Mouse (Mus musculus): ENCODE data around the gene Lsm14a. TPM values are rescaled to one million over a fixed set of nuclear protein-coding genes. Genes with fewer than 3 reads are reported as not detected.

The Lsm14a gene
- polyA plus RNA-seq, 1 experiment, result 69.3 TPM

DNA sequence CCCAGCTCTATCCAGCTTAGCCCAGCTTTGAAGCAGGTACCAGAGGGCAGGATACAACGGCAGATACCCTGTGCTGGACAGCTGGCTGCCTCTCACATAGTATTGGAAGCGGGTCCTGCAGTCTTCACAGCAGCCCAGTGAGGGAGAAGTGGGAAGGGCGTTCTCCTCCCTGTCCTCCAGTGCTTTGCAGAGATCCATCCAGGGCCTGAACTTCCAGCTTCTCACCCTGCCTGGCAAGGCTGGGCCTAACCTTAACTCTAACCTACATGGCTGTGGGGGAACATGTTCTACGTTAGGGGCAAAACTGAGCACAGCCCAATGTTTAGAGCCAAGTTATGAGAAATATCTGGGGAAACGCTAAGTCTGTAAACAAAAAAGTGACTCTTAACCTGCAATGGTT is 72.0 kb downstream of the Lsm14a start:
- Histone ChIP-seq H3K27me3 (ENCODE audit: control insufficient read depth, insufficient read depth, insufficient read length) (no peaks in the 10 kb centered on the region), H3ac (ENCODE audit: control insufficient read depth, insufficient read length) (no peak overlapping the region), H3K4me2 (ENCODE audit: low read depth) (peak overlapping the region; percentile 82), H3K36me3 (ENCODE audit: control insufficient read depth, insufficient read depth) (no peaks in the 10 kb centered on the region), H3K4me3 (peak overlapping the region; percentile 15), H3K79me2 (ENCODE audit: control insufficient read depth, insufficient read depth) (no peaks in the 10 kb centered on the region)
- TF ChIP-seq MYOG (IDR thresholded peaks at IDR 0.05; ENCODE audit: control insufficient read depth in 1 of 3, insufficient read depth in 1 of 3, insufficient read length in 2 of 3, low read depth in 2 of 3) (peak in 1 of 3 experiments; percentile 8), USF1 (IDR thresholded peaks at IDR 0.05; ENCODE audit: low read depth) (no peak)

DNA sequence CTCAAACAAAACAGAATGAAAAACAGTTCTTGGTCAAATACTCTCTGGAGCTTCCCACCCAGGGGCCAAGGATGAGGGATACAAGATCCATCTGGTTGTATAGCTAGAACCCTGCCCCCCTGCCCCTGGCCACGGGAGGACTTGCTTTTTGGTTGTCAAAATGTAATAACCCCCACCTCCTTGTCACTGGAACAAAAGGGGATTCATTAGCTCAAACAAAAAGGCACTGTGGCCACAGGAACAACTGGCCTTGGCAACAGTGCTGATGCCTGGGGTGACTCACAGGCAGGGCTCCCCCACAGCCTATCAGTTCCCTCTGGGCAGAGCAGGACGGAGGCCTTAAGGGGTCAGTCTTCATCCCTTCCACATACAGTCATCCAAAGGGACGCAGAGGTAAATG is 73.2 kb downstream of the Lsm14a start:
- TF ChIP-seq MYOG (IDR thresholded peaks at IDR 0.05; ENCODE audit: control insufficient read depth in 1 of 3, insufficient read depth in 1 of 3, insufficient read length in 2 of 3, low read depth in 2 of 3) (peak in 2 of 3 experiments; percentile 64 to 85), CEBPB (IDR thresholded peaks at IDR 0.05; ENCODE audit: insufficient read depth, poor library complexity, severe bottlenecking) (no peak), TCF12 (IDR thresholded peaks at IDR 0.05; ENCODE audit: insufficient read depth, poor library complexity, severe bottlenecking) (peak; percentile 35), SRF (IDR thresholded peaks at IDR 0.05; ENCODE audit: control insufficient read depth, insufficient read length, low read depth) (peak; percentile 67), MYOD1 (IDR thresholded peaks at IDR 0.05; ENCODE audit: control insufficient read depth in 1 of 3, insufficient read length in 2 of 3, low read depth in 2 of 3) (peak in 2 of 3 experiments; percentile 62 to 71)
- Histone ChIP-seq H3K27me3 (ENCODE audit: control insufficient read depth, insufficient read depth, insufficient read length) (no peaks in the 10 kb centered on the region), H3ac (ENCODE audit: control insufficient read depth, insufficient read length) (no peak overlapping the region), H3K79me2 (ENCODE audit: control insufficient read depth, insufficient read depth) (no peaks in the 10 kb centered on the region), H3K4me2 (ENCODE audit: low read depth) (peak overlapping the region; percentile 82), H3K4me3 (peak overlapping the region; percentile 15), H3K36me3 (ENCODE audit: control insufficient read depth, insufficient read depth) (no peaks in the 10 kb centered on the region)

DNA sequence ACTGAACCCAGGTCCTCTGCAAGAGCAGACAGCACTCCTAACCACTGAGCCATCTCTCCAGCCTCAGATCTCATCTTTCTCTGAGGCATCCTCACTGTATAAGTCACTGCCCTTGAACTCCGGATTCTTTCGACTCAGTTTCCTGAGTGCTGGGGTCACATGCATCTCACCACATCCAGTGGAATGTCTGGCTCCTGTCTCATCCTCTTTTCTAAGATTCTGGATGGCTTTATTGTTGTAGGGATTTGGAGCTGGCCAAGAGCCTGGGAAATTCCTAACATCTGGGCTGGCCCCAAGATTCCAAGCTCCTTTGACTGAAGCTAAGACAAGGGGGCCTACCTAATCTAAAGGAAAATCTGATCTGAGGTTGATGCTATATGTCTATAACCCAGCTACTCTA is 74.0 kb downstream of the Lsm14a start:
- Histone ChIP-seq H3K79me2 (ENCODE audit: control insufficient read depth, insufficient read depth) (no peaks in the 10 kb centered on the region), H3K4me2 (ENCODE audit: low read depth) (peak overlapping the region; percentile 31), H3ac (ENCODE audit: control insufficient read depth, insufficient read length) (no peak overlapping the region), H3K36me3 (ENCODE audit: control insufficient read depth, insufficient read depth) (no peaks in the 10 kb centered on the region), H3K4me3 (no peak overlapping the region), H3K27me3 (ENCODE audit: control insufficient read depth, insufficient read depth, insufficient read length) (no peaks in the 10 kb centered on the region)
- TF ChIP-seq USF1 (IDR thresholded peaks at IDR 0.05; ENCODE audit: low read depth) (peak; percentile 68), SRF (IDR thresholded peaks at IDR 0.05; ENCODE audit: control insufficient read depth, insufficient read length, low read depth) (no peak)

DNA sequence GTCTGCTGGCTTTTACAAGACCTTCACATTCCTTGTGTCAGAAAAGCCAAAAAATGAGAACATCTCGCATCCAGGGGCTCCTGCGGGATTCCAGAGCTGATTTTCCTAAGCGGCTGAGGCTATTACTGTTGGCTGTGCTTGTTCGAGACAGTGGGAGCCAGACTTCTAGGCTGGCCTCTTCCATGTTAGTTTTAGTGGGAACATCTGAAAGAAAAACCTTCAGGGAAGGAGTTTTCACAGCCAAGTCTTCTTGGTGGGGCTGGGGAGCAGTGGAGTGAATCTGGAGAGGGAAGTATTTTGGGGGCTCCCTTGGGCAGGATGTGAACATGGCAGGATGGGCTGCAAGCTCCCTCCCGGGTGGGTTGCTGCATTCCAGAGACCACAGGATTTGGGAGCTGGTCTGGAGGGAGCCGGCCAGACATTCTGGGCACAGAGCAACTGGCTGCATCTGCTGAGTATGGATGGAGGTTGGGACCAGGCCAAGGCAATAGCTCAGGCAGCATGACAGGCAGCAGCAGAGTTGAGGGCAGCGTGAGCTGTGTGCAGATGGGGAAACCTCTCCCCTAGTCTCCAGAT is 75.1 kb downstream of the Lsm14a start:
- Histone ChIP-seq H3K4me3 (no peak overlapping the region), H3K36me3 (ENCODE audit: control insufficient read depth, insufficient read depth) (no peaks in the 10 kb centered on the region), H3K4me2 (ENCODE audit: low read depth) (peak overlapping the region; percentile 31), H3K79me2 (ENCODE audit: control insufficient read depth, insufficient read depth) (no peaks in the 10 kb centered on the region), H3K27me3 (ENCODE audit: control insufficient read depth, insufficient read depth, insufficient read length) (no peaks in the 10 kb centered on the region), H3ac (ENCODE audit: control insufficient read depth, insufficient read length) (no peak overlapping the region)
- peak in 2 of 3 experiments; percentile 78 to 82 for TF ChIP-seq MYOG (IDR thresholded peaks at IDR 0.05; ENCODE audit: control insufficient read depth in 1 of 3, insufficient read depth in 1 of 3, insufficient read length in 2 of 3, low read depth in 2 of 3)
- peak in 2 of 3 experiments; percentile 75 to 82 for TF ChIP-seq MYOD1 (IDR thresholded peaks at IDR 0.05; ENCODE audit: control insufficient read depth in 1 of 3, insufficient read length in 2 of 3, low read depth in 2 of 3)
- TF ChIP-seq SRF (IDR thresholded peaks at IDR 0.05; ENCODE audit: control insufficient read depth, insufficient read length, low read depth), result peak; percentile 52
- no peak for TF ChIP-seq TCF12 (IDR thresholded peaks at IDR 0.05; ENCODE audit: insufficient read depth, poor library complexity, severe bottlenecking)
- TF ChIP-seq CEBPB (IDR thresholded peaks at IDR 0.05; ENCODE audit: insufficient read depth, poor library complexity, severe bottlenecking), result no peak

DNA sequence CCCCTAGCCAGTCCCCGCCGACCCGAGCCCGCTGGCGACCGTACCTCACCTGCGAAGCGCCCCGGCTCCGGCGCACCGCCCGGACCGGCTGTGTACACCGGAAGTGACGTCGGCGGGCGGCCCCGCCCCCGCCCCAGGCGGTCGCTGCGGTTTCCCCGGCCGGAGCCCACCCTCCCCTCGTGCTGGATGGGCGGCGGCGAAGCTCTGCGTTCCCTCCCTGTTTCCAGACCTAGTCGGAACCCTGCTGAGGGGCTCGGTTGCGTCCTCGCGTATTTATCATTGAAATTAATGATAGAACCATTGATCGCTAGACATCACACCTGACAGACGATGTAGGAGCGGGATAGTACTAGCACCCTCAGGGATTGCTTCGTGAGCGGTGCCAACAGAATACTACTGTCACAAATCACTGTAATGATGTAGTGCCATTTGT is 79.7 kb downstream of the Lsm14a start, which contains the start of gene 4931406P16Rik:
TSS of gene 4931406P16Rik (minus strand) at position 109 of the 433 bp plus-strand sequence.
- no peak for TF ChIP-seq E2F4 (IDR thresholded peaks at IDR 0.05; ENCODE audit: insufficient read depth)
- no peak for TF ChIP-seq USF1 (IDR thresholded peaks at IDR 0.05; ENCODE audit: low read depth)
- TF ChIP-seq POLR2A (IDR thresholded peaks at IDR 0.05; ENCODE audit: insufficient read length, low read depth), result peak; percentile 99
- TF ChIP-seq CEBPB (IDR thresholded peaks at IDR 0.05; ENCODE audit: insufficient read depth, poor library complexity, severe bottlenecking), result no peak
- TF ChIP-seq POLR2AphosphoS2 (IDR thresholded peaks at IDR 0.05; ENCODE audit: insufficient read length, low read depth), result peak; percentile 91
- no peak for TF ChIP-seq TCF3 (IDR thresholded peaks at IDR 0.05; ENCODE audit: insufficient read length, low read depth)
- TF ChIP-seq MYOD1 (IDR thresholded peaks at IDR 0.05; ENCODE audit: control insufficient read depth in 1 of 3, insufficient read length in 2 of 3, low read depth in 2 of 3), result peak in 1 of 3 experiments; percentile 57
- TF ChIP-seq MYOG (IDR thresholded peaks at IDR 0.05; ENCODE audit: control insufficient read depth in 1 of 3, insufficient read depth in 1 of 3, insufficient read length in 2 of 3, low read depth in 2 of 3), result peak in 2 of 3 experiments; percentile 41 to 43
- Histone ChIP-seq H3K4me2 (ENCODE audit: low read depth) (peak within 1 kb of the TSS; percentile 87), H3K36me3 (ENCODE audit: control insufficient read depth, insufficient read depth) (no peaks in the 10 kb centered on the region), H3K4me3 (peak within 1 kb of the TSS; percentile 36), H3ac (ENCODE audit: control insufficient read depth, insufficient read length) (peak within 1 kb of the TSS; percentile 66), H3K27me3 (ENCODE audit: control insufficient read depth, insufficient read depth, insufficient read length) (no peaks in the 10 kb centered on the region), H3K79me2 (ENCODE audit: control insufficient read depth, insufficient read depth) (peaks cover 44% of the 10 kb centered on the region)

All from myocyte (in vitro differentiated cells).